Mouse (Mus musculus): ENCODE results near the gene Wfdc16.
"Not testable (repeated sequence)": the region's sequence is repeated elsewhere in the genome, so short reads cannot be mapped to it uniquely, and the experiment has no call there.

The Wfdc16 gene

GRCm38 (mm10) chr2:164600179-164600578, 38.4 kb downstream of the Wfdc16 start:
- no peak for DNase-seq (ENCODE audit: low spot score)

- no peak for DNase-seq (ENCODE audit: low spot score)
Measured at GRCm38 (mm10) chr2:164593494-164593893, 45.1 kb downstream of the Wfdc16 start, which contains the start of gene Eppin. Gene Eppin, minus strand, starts transcription at chr2:164593594.

DNA sequence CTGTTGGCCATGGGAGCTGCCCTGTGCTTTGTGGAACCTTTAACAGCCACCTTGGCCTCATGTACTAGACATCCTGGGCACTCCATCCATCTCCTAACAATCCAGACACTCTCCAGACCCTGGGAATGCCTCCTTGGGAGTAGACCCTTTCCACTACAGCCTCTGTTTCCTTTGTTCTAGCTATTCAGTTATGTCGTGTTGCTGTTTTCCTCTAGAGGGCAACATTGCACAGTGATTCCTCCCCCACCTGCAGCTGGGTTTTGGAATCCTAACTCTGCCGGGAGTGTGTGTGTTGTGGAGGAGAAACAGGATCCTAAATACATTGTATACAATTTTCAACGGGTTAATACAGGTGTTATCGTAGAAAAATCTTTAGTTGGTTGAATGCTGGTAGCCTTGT, 46.6 kb downstream of the Wfdc16 start:
- DNase-seq (ENCODE audit: low spot score) = peak; percentile 54

DNA sequence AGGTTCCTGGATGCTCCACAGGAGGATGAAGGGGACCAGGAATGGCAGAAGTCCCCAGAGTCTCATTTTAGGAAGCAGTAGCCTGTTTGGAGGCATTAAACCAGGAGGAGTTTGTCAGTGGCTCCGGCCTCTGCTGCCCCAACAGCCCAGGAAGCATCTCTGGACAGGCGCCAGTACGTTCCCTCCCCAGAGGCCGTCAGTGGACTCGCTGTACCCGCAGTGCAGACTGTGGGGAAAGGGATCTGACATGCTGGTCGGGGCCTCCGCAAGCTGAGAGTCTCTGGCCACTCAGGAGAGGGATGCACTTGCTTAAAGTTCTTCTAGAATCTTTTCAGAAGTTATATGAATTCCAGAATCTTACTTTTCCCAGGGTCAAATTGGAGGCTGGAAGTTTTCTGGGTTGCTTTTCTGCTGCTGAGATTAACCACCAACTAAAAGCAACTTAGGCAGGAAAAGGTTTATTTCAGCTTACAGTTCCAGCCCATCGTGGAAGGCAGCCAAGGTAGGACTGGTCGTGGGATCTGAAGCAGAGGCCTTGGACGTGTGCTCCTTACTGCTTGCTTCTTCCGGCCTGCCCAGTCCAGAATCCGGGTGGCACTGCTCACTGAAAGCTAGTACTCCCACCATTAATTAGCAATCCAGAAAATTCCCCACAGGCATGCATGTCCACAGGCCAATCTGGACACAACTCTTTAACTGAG, 53.4 kb downstream of the Wfdc16 start, which contains the start of gene Wfdc6a:
TSS of gene Wfdc6a (minus strand) at position 423 of the 701 bp plus-strand sequence.
- DNase-seq (ENCODE audit: low spot score) = not testable (repeated sequence)

All from MN1 (cell line).